Mouse (Mus musculus): Measurements from ENCODE around the gene Gm10277.
"Not testable (repeated sequence)": the region's sequence is repeated elsewhere in the genome, so short reads cannot be mapped to it uniquely, and the experiment has no call there.

Gm10277 gene

GRCm38 (mm10) chr11:77769496-77769895 lies 18.1 kb downstream of the Gm10277 start:
- no peak for DNase-seq

GRCm38 (mm10) chr11:77766351-77767001 lies 21.1 kb downstream of the Gm10277 start:
- DNase-seq: peak; percentile 76

GRCm38 (mm10) chr11:77765459-77765777 lies 22.1 kb downstream of the Gm10277 start:
- peak; percentile 48 for DNase-seq

- DNase-seq: peak; percentile 79
Measured at GRCm38 (mm10) chr11:77764694-77765458, 22.7 kb downstream of the Gm10277 start.

- DNase-seq: peak; percentile 90
Measured at GRCm38 (mm10) chr11:77763673-77764340, 23.7 kb downstream of the Gm10277 start.

- peak; percentile 86 for DNase-seq
Measured at GRCm38 (mm10) chr11:77762783-77763672, 24.5 kb downstream of the Gm10277 start, which contains the start of gene Myo18a. Gene Myo18a (plus strand): TSS chr11:77763246.

- DNase-seq: no peak
Measured at GRCm38 (mm10) chr11:77760031-77760430, 27.5 kb downstream of the Gm10277 start.

GRCm38 (mm10) chr11:77753469-77753868 lies 34.1 kb downstream of the Gm10277 start:
- no peak for DNase-seq

- DNase-seq: no peak
Measured at GRCm38 (mm10) chr11:77752525-77752924, 35.0 kb downstream of the Gm10277 start.

- DNase-seq: no peak
Measured at GRCm38 (mm10) chr11:77748996-77749395, 38.6 kb downstream of the Gm10277 start.

GRCm38 (mm10) chr11:77747103-77747502 lies 40.4 kb downstream of the Gm10277 start:
- DNase-seq: not testable (repeated sequence)

GRCm38 (mm10) chr11:77746652-77747051 lies 40.9 kb downstream of the Gm10277 start:
- no peak for DNase-seq

- DNase-seq: peak; percentile 72
Measured at GRCm38 (mm10) chr11:77743966-77744365, 43.6 kb downstream of the Gm10277 start.

GRCm38 (mm10) chr11:77738555-77738954 lies 49.0 kb downstream of the Gm10277 start:
- DNase-seq: no peak

GRCm38 (mm10) chr11:77737289-77737688 lies 50.3 kb downstream of the Gm10277 start:
- peak; percentile 95 for DNase-seq
